Mouse (Mus musculus) MEL (cell line): ENCODE measurements around the gene Pycr1.

Experiments used
- CTCF ChIP-seq, 3 experiments: IDR thresholded peaks in 2 of 3; conservative IDR thresholded peaks in 1 of 3; 2 replicates each; pipeline ENCODE4 v1.5.1; 2011 to 2012; ENCODE audit warnings: low read length in 3 of 3, low read depth in 2 of 3, mild to moderate bottlenecking in 2 of 3, improper control_type of control experiment in 1 of 3, inconsistent platforms in 1 of 3, mixed read lengths in 1 of 3, moderate library complexity in 1 of 3; ENCODE audit not compliant: control insufficient read depth in 1 of 3, insufficient read depth in 1 of 3, poor library complexity in 1 of 3, severe bottlenecking in 1 of 3
- EP300 ChIP-seq, 2 experiments: IDR thresholded peaks; 2 replicates each; pipeline ENCODE4 v1.6.1; 2011; ENCODE audit warnings: improper control_type of control experiment in 2 of 2, low read length in 2 of 2, low read depth in 1 of 2, mild to moderate bottlenecking in 1 of 2
- HCFC1 ChIP-seq: IDR thresholded peaks from 2 replicates; pipeline ENCODE4 v1.6.1; 2012; ENCODE audit warnings: low read depth, mild to moderate bottlenecking, inconsistent platforms, low read length, improper control_type of control experiment, moderate library complexity
- MEF2A ChIP-seq: IDR thresholded peaks from 2 replicates; pipeline ENCODE4 v1.6.1; 2014; ENCODE audit warnings: low read depth, mild to moderate bottlenecking, inconsistent platforms, low read length, improper control_type of control experiment; ENCODE audit not compliant: poor library complexity, insufficient replicate concordance, severe bottlenecking; ENCODE audit errors: extremely low read depth
- NRF1 ChIP-seq: IDR thresholded peaks from 2 replicates; pipeline ENCODE4 v1.6.1; 2014; ENCODE audit warnings: low read depth, mild to moderate bottlenecking, inconsistent platforms, low read length, improper control_type of control experiment, moderate library complexity; ENCODE audit not compliant: poor library complexity, insufficient read depth, severe bottlenecking
- POLR2A ChIP-seq, 2 experiments: IDR thresholded peaks; 2 replicates each; pipeline ENCODE4 v1.6.1; 2011 to 2012; ENCODE audit warnings: low read length in 2 of 2, mild to moderate bottlenecking in 2 of 2, control low read depth in 1 of 2, improper control_type of control experiment in 1 of 2, low read depth in 1 of 2, moderate library complexity in 1 of 2; ENCODE audit not compliant: control insufficient read depth in 1 of 2, insufficient read depth in 1 of 2, poor library complexity in 1 of 2
- POLR2AphosphoS2 ChIP-seq: IDR thresholded peaks from 2 replicates; pipeline ENCODE4 v1.6.1; 2011; ENCODE audit warnings: low read length, improper control_type of control experiment
- RAD21 ChIP-seq: IDR thresholded peaks from 2 replicates; pipeline ENCODE4 v1.6.1; 2011; ENCODE audit warnings: mild to moderate bottlenecking, low read depth, low read length, improper control_type of control experiment
- SMC3 ChIP-seq: IDR thresholded peaks from 2 replicates; pipeline ENCODE4 v1.6.1; 2011; ENCODE audit warnings: low read depth, low read length, improper control_type of control experiment
- ZMIZ1 ChIP-seq: IDR thresholded peaks from 2 replicates; pipeline ENCODE4 v1.6.1; 2012; ENCODE audit warnings: low read depth, mild to moderate bottlenecking, inconsistent platforms, low read length, improper control_type of control experiment, moderate library complexity

DNA sequence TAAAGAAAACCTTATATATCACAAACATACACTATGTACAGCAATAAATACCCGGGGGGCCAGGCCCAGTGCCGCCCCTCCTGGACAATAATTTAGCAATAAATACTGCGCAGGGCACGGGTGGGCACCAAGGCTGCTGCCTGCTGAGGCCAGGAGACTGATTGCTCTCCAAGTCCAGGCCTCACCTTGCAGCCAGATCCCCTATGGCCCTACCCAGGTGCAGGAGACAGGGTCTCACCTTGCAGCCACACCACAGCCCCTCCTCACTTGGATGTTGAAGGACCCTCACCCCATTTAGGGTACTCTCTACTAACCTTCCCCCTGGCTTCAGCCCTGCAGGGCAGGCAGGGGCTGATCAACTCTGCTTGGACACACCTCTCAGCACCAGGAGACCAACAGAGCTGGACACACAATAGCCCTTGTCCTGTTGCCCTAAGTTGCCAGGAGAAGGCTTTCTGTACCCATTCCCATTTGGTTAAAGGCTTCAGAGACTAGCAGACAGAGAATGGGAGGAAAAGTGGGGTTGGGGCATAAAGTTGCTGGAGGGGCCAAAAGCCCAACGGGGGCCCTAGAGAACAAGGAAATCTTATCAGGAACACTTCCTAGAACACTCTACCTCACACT, 18.3 kb downstream of the Pycr1 start, which contains the start of gene Sirt7:
- no peak for TF ChIP-seq MEF2A
- peak in 1 of 2 experiments; percentile 15; a peak in 1 of 4 replicates for TF ChIP-seq POLR2A (IDR thresholded peaks at IDR 0.05; ENCODE audit: control insufficient read depth in 1 of 2, insufficient read depth in 1 of 2, low read depth in 1 of 2, low read length in 2 of 2, poor library complexity in 1 of 2)
- TF ChIP-seq CTCF (IDR thresholded peaks at IDR 0.05 in 2 of 3, conservative IDR thresholded peaks at IDR 0.05 in 1 of 3; ENCODE audit: control insufficient read depth in 1 of 3, insufficient read depth in 1 of 3, low read depth in 2 of 3, low read length in 3 of 3, poor library complexity in 1 of 3, severe bottlenecking in 1 of 3): no peak
- TF ChIP-seq RAD21: no peak
- TF ChIP-seq POLR2AphosphoS2: peak; percentile 62
- TF ChIP-seq HCFC1: no peak
- TF ChIP-seq SMC3: no peak
- no peak for TF ChIP-seq EP300 (IDR thresholded peaks at IDR 0.05; ENCODE audit: low read depth in 1 of 2, low read length in 2 of 2)
- TF ChIP-seq NRF1: no peak
- TF ChIP-seq ZMIZ1: peak; percentile 37; the same call in 1 of the 2 replicates
